Mouse (Mus musculus) midbrain, embryonic 14.5 days (tissue): ENCODE measurements around the gene Rnf212b. TPM values are rescaled to one million over a fixed set of nuclear protein-coding genes. Genes with fewer than 3 reads are reported as not detected.

ENCODE experiments used
- ATAC-seq: fragments of 200-750 bp; cut with Nextera tagmentation; 2 replicates; pipeline ENCODE4 v1.8.0; 2017; ENCODE audit warnings: moderate number of reproducible peaks, moderate library complexity; ENCODE audit not compliant: low FRiP score, low TSS enrichment
- DNase-seq: peaks from one replicate; pipeline ENCODE4 v3.0.0-alpha.2; 2015
- H3K27ac ChIP-seq: fragments of 300-500 bp; sonication (generic); replicated peaks from 2 replicates; pipeline ENCODE4 v1.5.1; 2014; ENCODE audit warnings: mild to moderate bottlenecking, low read depth, low read length, moderate library complexity
- H3K27me3 ChIP-seq: fragments of 300-500 bp; sonication (generic); 2 replicates; pipeline ENCODE4 v1.6.1; 2014; ENCODE audit warnings: low read length, control low read depth, mixed read lengths; ENCODE audit not compliant: control insufficient read depth, insufficient read depth
- H3K36me3 ChIP-seq: fragments of 300-500 bp; sonication (generic); 2 replicates; pipeline ENCODE4 v1.6.1; 2014; ENCODE audit warnings: low read length, control low read depth; ENCODE audit not compliant: control insufficient read depth, insufficient read depth
- H3K4me1 ChIP-seq: fragments of 300-500 bp; sonication (generic); 2 replicates; pipeline ENCODE4 v1.6.1; 2014; ENCODE audit warnings: mild to moderate bottlenecking, antibody characterized with exemption, low read length, control low read depth; ENCODE audit not compliant: control insufficient read depth, insufficient read depth
- H3K4me2 ChIP-seq: fragments of 300-500 bp; sonication (generic); 2 replicates; pipeline ENCODE4 v1.6.1; 2014; ENCODE audit warnings: mild to moderate bottlenecking, low read length, moderate library complexity
- H3K4me3 ChIP-seq: fragments of 300-500 bp; sonication (generic); replicated peaks from 2 replicates; pipeline ENCODE4 v1.5.1; 2014; ENCODE audit warnings: low read depth, low read length
- H3K9ac ChIP-seq: fragments of 300-500 bp; sonication (generic); replicated peaks from 2 replicates; pipeline ENCODE4 v1.6.1; 2014; ENCODE audit warnings: mild to moderate bottlenecking, low read length, moderate library complexity
- H3K9me3 ChIP-seq: fragments of 300-500 bp; sonication (generic); 2 replicates; pipeline ENCODE4 v1.6.1; 2016; ENCODE audit warnings: low read length, control low read depth, mixed read lengths; ENCODE audit not compliant: control insufficient read depth
- WGBS: fragments of 180-500 bp; shearing (Covaris S2); extraction: QIAGEN DNeasy Blood & Tissue Kit; methylation state at CpG from one replicate; pipeline ENCODE4 v1.1.7; 2014; 5-methylcytosine and 5-hydroxymethylcytosine counted together
- polyA plus RNA-seq: library from polyadenylated mRNA; unstranded; fragments of >200 nt; fragmentation: Nextera tagmentation; extraction: Ambion mirVana; gene quantifications from 2 replicates; pipeline ENCODE4 v1.2.1, GENCODE M21; 2014

Gene Rnf212b
- polyA plus RNA-seq, 1 experiment from 2014 or later = not detected

DNA sequence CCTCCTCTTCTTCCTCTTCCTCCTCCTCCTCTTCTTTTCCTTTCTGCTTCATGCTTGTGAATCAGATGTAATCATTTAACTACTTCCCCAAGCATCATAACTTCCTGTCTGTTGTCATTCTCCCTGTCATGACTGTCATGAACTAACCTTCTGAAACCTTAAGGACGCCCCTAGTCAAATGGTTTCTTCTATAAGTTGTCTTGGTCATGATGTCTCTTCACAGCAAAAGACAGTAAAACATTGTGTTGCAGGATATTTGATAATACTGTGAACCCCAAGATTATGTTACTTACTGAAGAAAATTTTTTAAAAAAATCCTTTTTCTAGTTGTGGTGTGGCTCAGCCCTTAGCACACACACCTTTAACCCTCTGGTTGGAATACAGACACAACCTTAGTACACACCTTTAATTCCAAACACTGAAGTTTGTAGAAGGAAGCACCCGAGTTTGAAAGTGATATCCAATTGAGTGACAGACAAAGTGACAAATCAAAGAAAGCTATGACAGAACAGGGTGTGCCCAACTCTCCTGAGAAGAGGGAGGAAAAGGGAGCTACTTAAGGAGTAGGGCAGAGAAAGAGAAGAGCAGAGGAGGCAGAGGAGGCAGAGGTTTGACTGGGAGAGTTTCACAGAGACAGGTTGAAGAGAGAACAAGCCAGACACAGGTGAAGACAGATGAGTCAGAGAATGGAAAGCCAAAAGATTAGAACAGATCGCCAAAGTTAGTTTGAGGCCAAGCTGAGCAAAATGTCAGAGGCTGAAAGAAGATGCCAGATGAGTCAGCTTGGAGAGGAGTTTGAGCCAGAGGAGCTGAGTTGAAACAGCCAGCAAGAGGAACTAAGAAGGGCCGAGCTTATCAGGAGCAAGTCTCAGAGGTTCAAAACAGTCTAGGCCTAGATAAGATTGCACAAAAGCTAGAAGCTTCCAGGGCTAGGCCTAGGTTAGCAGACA lies 4.9 kb upstream of the Rnf212b start:
- no peak for DNase-seq
- H3K4me1 ChIP-seq = no peaks in the 10 kb centered on the region
- H3K27me3 ChIP-seq = no peaks in the 10 kb centered on the region
- no peak overlapping the region for H3K4me2 ChIP-seq
- no peaks in the 10 kb centered on the region for H3K36me3 ChIP-seq
- no peaks in the 10 kb centered on the region for H3K9me3 ChIP-seq
- no peak overlapping the region for H3K4me3 ChIP-seq
- H3K9ac ChIP-seq = no peak overlapping the region
- WGBS = 81% methylated on average over 4 of the region's 4 CpGs
- H3K27ac ChIP-seq = no peak overlapping the region
- no peak for ATAC-seq

DNA sequence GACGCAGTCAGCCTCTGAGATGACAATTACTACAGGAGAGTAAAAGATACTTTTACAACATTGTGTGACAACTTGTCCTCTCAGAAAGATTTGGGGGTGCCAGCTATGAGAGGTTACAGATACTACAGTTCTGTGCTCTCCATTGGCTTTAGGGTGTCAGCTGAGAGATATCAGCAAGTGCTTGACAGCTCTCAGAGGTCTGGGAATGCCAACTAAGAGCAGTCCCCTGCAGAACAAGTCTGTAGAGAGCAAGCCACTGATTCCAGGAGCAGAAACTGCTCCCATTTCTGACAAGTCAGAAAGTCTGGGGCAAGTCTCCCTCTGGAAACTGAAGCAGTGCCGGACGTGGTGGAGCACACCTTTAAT lies 4.3 kb upstream of the Rnf212b start:
- Histone ChIP-seq H3K36me3 (no peaks in the 10 kb centered on the region), H3K4me3 (no peak overlapping the region), H3K27me3 (no peaks in the 10 kb centered on the region), H3K4me2 (no peak overlapping the region), H3K9me3 (no peaks in the 10 kb centered on the region), H3K27ac (no peak overlapping the region), H3K4me1 (no peaks in the 10 kb centered on the region), H3K9ac (no peak overlapping the region)
- DNase-seq = no peak
- 87% methylated on average over 3 of the region's 3 CpGs for WGBS
- ATAC-seq = no peak

DNA sequence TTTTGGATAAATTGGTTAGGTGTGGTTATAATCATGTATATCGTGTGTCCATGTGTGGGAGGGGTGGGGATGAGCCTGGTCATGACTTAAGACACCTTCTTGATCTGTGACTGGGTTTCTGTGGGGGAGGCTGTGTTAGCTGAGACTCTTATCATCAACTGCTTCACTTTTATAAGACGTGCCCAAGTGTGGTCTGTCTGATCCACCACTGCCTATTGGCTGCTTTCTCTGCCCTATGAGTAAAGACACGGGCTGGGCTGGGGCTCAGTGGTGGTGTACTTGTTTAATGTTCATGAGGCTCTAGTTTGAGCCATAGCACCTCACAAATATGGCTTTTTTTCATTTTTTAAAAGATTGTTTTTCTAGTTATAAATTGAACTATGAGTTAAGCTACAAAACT lies 1.8 kb downstream of the Rnf212b start:
- H3K27me3 ChIP-seq = no peaks in the 10 kb centered on the region
- H3K4me1 ChIP-seq = no peaks in the 10 kb centered on the region
- WGBS = 68% methylated on average over 3 of the region's 3 CpGs
- no peak overlapping the region for H3K4me2 ChIP-seq
- no peak overlapping the region for H3K27ac ChIP-seq
- no peak overlapping the region for H3K4me3 ChIP-seq
- no peaks in the 10 kb centered on the region for H3K36me3 ChIP-seq
- H3K9ac ChIP-seq = no peak overlapping the region
- H3K9me3 ChIP-seq = no peaks in the 10 kb centered on the region
- ATAC-seq (no peak), DNase-seq (no peak)

DNA sequence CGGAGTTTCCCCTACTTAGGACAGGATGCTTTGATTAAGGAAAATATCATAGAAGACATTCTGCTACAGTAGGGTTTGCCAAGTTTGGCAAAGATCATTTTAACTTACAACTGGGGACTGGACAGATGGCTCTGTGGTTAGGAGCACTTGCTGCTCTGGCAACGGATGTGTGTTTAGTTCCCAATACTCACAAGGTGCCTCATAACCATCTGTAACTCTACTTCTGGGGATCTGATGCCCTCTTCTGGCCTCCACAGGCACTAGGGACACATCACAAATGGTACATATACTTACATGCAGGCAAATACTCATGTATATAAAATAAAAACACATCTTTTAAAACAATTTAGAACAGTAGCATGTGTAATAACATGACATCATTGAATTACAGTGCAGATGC lies 3.9 kb downstream of the Rnf212b start:
- Histone ChIP-seq H3K27me3 (no peaks in the 10 kb centered on the region), H3K36me3 (no peaks in the 10 kb centered on the region), H3K9ac (no peak overlapping the region), H3K27ac (no peak overlapping the region), H3K4me1 (no peaks in the 10 kb centered on the region), H3K4me3 (no peak overlapping the region), H3K9me3 (no peaks in the 10 kb centered on the region), H3K4me2 (no peak overlapping the region)
- 51% methylated on average over 2 of the region's 2 CpGs for WGBS
- ATAC-seq = no peak
- peak; percentile 47 for DNase-seq

DNA sequence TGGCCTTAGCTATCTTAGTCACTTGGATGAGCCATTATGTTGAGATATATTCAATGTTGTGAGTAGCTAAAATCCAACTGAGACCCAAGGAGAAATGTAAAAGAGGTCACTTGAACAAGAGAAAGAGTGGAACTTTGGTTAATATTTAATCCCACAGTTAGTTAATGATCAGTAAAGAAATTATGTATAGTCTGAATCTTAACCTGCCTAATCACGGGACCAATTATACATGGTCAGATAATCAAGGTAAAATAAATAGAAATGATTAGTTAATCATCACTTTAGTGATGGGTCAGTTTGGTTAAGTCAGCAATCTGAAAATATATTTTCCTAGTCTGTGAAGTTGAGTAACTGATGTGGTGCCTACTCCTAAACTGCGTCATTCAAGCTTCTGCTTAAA lies 8.4 kb downstream of the Rnf212b start:
- no peak for DNase-seq

DNA sequence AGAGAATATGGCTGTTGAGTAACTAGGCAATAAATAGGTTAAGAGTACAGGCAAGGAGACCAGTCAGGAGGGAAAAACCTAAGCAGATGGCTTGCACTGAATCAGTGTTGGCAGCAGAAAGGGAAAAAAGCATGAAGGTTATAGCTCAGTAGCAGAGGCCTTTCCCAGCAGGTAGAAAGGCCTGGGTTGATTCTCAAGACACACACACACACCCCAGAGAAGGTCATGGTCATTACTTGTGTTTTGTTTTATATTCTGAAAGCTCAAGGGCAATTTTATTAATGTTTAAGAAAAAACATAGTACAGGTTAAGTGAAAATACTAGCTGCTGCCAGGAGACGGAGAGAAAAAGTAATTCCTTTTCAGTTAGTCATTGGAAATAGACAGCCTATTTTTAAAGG lies 9.8 kb downstream of the Rnf212b start:
- Histone ChIP-seq H3K27ac (no peak overlapping the region), H3K4me2 (no peak overlapping the region), H3K4me3 (no peak overlapping the region), H3K9me3 (no peaks in the 10 kb centered on the region), H3K4me1 (no peaks in the 10 kb centered on the region), H3K36me3 (no peaks in the 10 kb centered on the region), H3K9ac (no peak overlapping the region), H3K27me3 (no peaks in the 10 kb centered on the region)
- ATAC-seq (no peak), DNase-seq (no peak)
- 95% methylated on average over 1 of the region's 1 CpGs for WGBS

More for the DNA sequence above, 8.4 kb downstream of the Rnf212b start:
- H3K4me3 ChIP-seq = no peak overlapping the region
- H3K27me3 ChIP-seq = no peaks in the 10 kb centered on the region
- H3K4me1 ChIP-seq = no peaks in the 10 kb centered on the region
- H3K9ac ChIP-seq = no peak overlapping the region
- ATAC-seq = no peak
- no peaks in the 10 kb centered on the region for H3K36me3 ChIP-seq
- H3K27ac ChIP-seq = no peak overlapping the region
- WGBS = 92% methylated on average over 2 of the region's 2 CpGs
- no peaks in the 10 kb centered on the region for H3K9me3 ChIP-seq
- H3K4me2 ChIP-seq = no peak overlapping the region

DNA sequence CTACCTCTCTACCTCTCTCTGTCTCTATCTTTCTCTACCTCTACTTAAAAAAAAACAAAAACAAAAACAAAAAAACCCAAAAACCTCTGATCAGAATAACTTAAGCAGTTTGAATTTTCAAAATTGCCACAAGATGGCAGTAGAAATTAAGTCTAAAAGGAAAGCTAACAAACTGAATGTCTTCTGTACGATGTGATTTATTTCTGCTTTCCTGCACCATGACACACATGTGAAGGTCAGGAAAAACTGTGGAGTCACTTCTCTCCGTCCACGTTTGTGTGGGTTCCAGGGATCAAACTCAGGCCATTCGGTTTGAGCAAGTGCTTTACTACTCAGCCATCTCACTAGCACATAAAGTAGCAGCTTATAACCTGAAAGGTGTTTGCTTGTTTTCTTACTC lies 29.5 kb downstream of the Rnf212b start:
- H3K4me1 ChIP-seq = no peaks in the 10 kb centered on the region
- no peaks in the 10 kb centered on the region for H3K36me3 ChIP-seq
- no peaks in the 10 kb centered on the region for H3K27me3 ChIP-seq
- H3K4me2 ChIP-seq = no peak overlapping the region
- ATAC-seq (no peak), DNase-seq (peak; percentile 85)
- no peaks in the 10 kb centered on the region for H3K9me3 ChIP-seq
- H3K27ac ChIP-seq = no peak overlapping the region
- WGBS = 7% methylated on average over 4 of the region's 4 CpGs
- H3K4me3 ChIP-seq = no peak overlapping the region
- no peak overlapping the region for H3K9ac ChIP-seq

DNA sequence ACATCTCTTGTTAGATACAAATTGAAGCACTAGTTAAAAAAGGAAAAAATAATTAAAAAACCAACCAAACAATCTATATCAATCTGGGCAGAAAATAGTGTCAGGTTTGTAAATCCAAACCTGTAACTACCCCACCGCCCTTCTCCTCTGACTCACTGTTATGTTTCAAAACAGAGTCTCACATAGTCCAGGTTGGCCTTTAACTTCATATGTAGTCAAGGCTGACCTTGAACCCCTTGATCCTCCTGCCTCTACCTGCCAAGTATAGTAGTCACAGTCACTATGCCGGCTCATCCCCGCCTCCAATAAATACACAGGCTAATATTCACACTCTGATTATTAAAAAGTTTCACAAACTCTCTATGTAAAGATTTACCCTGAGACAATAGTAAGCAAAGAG lies 41.8 kb downstream of the Rnf212b start:
- ATAC-seq (no peak), DNase-seq (no peak)
- no peaks in the 10 kb centered on the region for H3K9me3 ChIP-seq
- no peaks in the 10 kb centered on the region for H3K27me3 ChIP-seq
- H3K4me3 ChIP-seq = no peak overlapping the region
- no peak overlapping the region for H3K27ac ChIP-seq
- no peak overlapping the region for H3K9ac ChIP-seq
- no peak overlapping the region for H3K4me2 ChIP-seq
- peaks cover 22% of the 10 kb centered on the region; the same call in 1 of the 2 replicates for H3K36me3 ChIP-seq
- no peaks in the 10 kb centered on the region for H3K4me1 ChIP-seq
- WGBS = 96% methylated on average over 3 of the region's 3 CpGs

DNA sequence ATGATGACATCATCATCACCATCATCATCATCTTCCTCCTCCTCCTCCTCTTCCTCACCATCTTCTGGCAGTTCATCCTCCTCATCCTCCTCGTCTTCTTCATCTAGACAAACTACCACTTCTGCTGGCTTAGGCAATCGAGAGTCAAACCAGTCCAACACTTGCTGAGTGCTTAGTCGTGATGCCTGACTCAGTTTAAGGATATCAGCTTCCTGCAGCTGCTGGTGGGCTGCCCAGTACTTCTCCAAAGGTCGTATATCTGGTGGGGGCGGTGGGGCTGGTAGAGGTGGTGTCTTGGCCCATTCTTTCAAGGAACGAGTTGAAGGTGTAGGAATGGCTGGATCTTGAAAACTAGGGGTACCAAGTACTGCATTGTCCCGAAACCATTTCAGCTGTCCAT lies 42.8 kb downstream of the Rnf212b start:
- Histone ChIP-seq H3K9me3 (no peaks in the 10 kb centered on the region), H3K4me3 (no peak overlapping the region), H3K9ac (no peak overlapping the region), H3K27me3 (no peaks in the 10 kb centered on the region), H3K4me1 (no peaks in the 10 kb centered on the region), H3K36me3 (peaks cover 22% of the 10 kb centered on the region; the same call in 1 of the 2 replicates), H3K27ac (no peak overlapping the region), H3K4me2 (no peak overlapping the region)
- ATAC-seq = no peak
- no peak for DNase-seq
- WGBS = 91% methylated on average over 7 of the region's 7 CpGs
